Mouse (Mus musculus): ENCODE results near the gene Dnpep.

Gene Dnpep

DNA sequence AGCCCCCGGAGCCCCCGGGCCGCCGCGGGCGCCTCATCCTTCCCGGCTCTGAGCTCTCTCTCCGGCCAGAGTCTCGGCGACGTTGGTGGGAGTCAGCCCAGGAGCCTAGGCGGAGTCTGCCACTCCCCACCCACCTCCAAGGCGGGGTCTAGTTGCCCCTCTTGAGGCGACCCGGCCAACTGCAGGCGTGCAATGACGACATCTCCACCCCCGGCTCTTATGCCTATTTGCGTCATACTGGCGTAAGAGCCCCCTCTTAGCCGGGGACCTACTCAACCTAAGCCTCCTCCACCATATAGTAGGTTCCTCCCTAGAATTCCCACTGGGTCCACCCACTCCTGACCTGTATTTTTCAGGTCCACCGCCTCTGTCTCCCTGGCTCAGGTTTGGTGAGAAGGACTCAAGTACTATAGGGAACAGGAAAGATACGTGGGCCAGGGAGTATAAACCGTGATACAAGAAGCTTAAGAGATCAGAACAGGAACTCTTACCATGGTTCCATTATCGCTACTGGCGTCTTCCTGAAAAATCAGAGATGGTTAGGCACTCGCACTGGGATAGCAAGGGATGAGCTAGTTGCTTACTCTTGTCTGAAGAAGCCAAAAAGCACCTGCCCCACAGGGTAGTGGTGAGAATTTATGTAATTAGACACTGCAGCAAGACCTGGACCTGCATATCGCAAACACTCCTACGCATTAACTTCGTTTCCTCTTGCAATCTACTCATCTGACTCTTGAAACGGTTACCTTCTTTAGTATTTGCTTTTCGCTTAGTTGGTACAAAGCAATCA lies 53.5 kb downstream of the Dnpep start, which contains the start of gene Ptprn:
Gene Ptprn, minus strand, starts transcription at position 412 of the 790 bp plus-strand sequence.
- peak; percentile 96 for DNase-seq (ENCODE audit: low read depth, low spot score)

- DNase-seq (ENCODE audit: low read depth, low spot score), result peak; percentile 88
Measured at GRCm38 (mm10) chr1:75262969-75263951, 54.5 kb downstream of the Dnpep start.

- peak; percentile 61 for DNase-seq (ENCODE audit: low read depth, low spot score)
Measured at GRCm38 (mm10) chr1:75261278-75261677, 56.5 kb downstream of the Dnpep start.
